Mouse (Mus musculus) olfactory bulb, adult 2 months (tissue): ENCODE results near the gene Specc1. TPM values are rescaled to one million over a fixed set of nuclear protein-coding genes. Genes with fewer than 3 reads are reported as not detected.
A peak's percentile ranks its signal among the peaks of the same experiment; 100 is the strongest.

ENCODE experiments used
- H3K27ac ChIP-seq: fragments of 200-500 bp; 2 replicates; pipeline ENCODE4 v1.5.1; 2012; ENCODE audit warnings: low read depth, low read length; ENCODE audit not compliant: insufficient read depth
- H3K4me1 ChIP-seq: fragments of 200-500 bp; 2 replicates; pipeline ENCODE4 v1.6.1; 2012; ENCODE audit warnings: low read length; ENCODE audit not compliant: control insufficient read depth, insufficient read depth
- H3K4me3 ChIP-seq: fragments of 200-500 bp; 2 replicates; pipeline ENCODE4 v1.5.1; 2012; ENCODE audit warnings: mild to moderate bottlenecking, low read depth, low read length, moderate library complexity; ENCODE audit not compliant: insufficient read depth
- CTCF ChIP-seq: fragments of 200-500 bp; IDR thresholded peaks from 2 replicates; pipeline ENCODE4 v1.5.1; 2012; ENCODE audit warnings: low read depth, mild to moderate bottlenecking, low read length, moderate library complexity; ENCODE audit not compliant: insufficient read depth
- POLR2A ChIP-seq: fragments of 200-500 bp; IDR thresholded peaks from 2 replicates; pipeline ENCODE4 v1.6.1; 2012; ENCODE audit warnings: mild to moderate bottlenecking, low read depth, low read length, moderate library complexity; ENCODE audit not compliant: insufficient read depth
- WGBS: fragments of 180-500 bp; shearing (Covaris S2); methylation state at CpG from one replicate; pipeline ENCODE4 v1.1.7; 2018; 5-methylcytosine and 5-hydroxymethylcytosine counted together
- polyA plus RNA-seq: library from polyadenylated mRNA; stranded (reverse); fragments of >200 nt; gene quantifications from 2 replicates; pipeline ENCODE4 v1.2.4, GENCODE M21; 2012; ENCODE audit warnings: low replicate concordance; ENCODE audit not compliant: missing spikeins, insufficient read depth, insufficient read length

The Specc1 gene
- polyA plus RNA-seq, 1 experiment = not detected

GRCm38 (mm10) chr11:62018315-62019205 lies 62.0 kb downstream of the Specc1 start:
- WGBS = 90% methylated on average over 10 of the region's 10 CpGs
- H3K27ac ChIP-seq = no peak overlapping the region
- no peak overlapping the region for H3K4me3 ChIP-seq
- TF ChIP-seq POLR2A = no peak
- no peak for TF ChIP-seq CTCF
- H3K4me1 ChIP-seq = peaks cover 14% of the 10 kb centered on the region

GRCm38 (mm10) chr11:62019857-62020256 lies 63.3 kb downstream of the Specc1 start:
- Histone ChIP-seq H3K4me1 (peaks cover 23% of the 10 kb centered on the region), H3K27ac (no peak overlapping the region), H3K4me3 (no peak overlapping the region)
- TF ChIP-seq POLR2A (no peak), CTCF (no peak)
- 77% methylated on average over 3 of the region's 3 CpGs for WGBS

DNA sequence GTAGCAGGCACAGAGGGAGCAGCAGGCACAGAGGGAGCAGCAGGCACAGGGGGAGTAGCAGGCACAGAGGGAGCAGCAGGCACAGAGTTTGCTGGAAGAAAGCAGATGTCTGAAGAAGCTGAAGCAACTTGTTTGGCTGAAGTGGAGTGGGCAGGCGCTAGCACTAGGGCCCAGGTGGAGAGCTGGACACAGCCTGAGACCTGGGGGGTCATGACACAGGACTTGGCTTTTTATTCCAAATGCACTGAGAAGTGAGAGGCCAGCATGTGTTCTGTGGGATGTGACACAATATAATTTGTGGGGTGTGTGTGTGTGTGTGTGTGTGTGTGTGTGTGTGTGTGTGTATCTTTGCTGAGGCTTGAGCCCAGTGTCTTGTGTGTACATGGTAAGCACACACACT lies 64.3 kb downstream of the Specc1 start:
- TF ChIP-seq POLR2A (no peak), CTCF (no peak)
- 94% methylated on average over 1 of the region's 1 CpGs for WGBS
- H3K4me1 ChIP-seq = peaks cover 18% of the 10 kb centered on the region
- no peak overlapping the region for H3K4me3 ChIP-seq
- H3K27ac ChIP-seq = no peak overlapping the region

DNA sequence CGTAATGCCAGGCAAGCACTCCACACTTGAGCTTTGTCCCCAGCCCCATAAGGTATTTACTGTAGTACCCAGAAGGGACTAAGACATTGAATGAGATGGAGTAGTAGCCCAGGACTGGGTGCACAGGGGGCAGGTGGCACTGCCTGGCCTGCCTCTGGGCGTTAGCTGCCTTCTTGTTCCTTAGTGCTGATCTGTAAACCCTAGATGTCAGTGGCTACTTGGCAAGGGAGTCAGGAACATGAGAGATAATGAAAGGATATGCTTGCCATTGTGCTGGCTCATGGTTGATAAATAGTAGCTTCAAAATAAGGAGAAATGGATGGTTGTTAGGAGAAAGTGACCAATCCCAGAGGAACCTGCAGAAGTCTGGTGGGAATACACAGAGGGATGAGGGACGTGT lies 65.5 kb downstream of the Specc1 start:
- Histone ChIP-seq H3K4me1 (peaks cover 18% of the 10 kb centered on the region), H3K27ac (no peak overlapping the region), H3K4me3 (no peak overlapping the region)
- TF ChIP-seq POLR2A = no peak
- no peak for TF ChIP-seq CTCF
- WGBS = 94% methylated on average over 3 of the region's 3 CpGs

GRCm38 (mm10) chr11:62022718-62023493 lies 66.3 kb downstream of the Specc1 start:
- 59% methylated on average over 8 of the region's 8 CpGs for WGBS
- no peak for TF ChIP-seq CTCF
- TF ChIP-seq POLR2A = no peak
- Histone ChIP-seq H3K4me1 (peaks cover 18% of the 10 kb centered on the region), H3K27ac (peak overlapping the region; percentile 55), H3K4me3 (no peak overlapping the region)

- 71% methylated on average over 12 of the region's 12 CpGs for WGBS
- Histone ChIP-seq H3K27ac (peak overlapping the region; percentile 55; the same call in 1 of the 2 replicates), H3K4me1 (peaks cover 18% of the 10 kb centered on the region), H3K4me3 (no peak overlapping the region)
- TF ChIP-seq CTCF (no peak), POLR2A (no peak)
Measured at GRCm38 (mm10) chr11:62023494-62024233, 67.1 kb downstream of the Specc1 start.

DNA sequence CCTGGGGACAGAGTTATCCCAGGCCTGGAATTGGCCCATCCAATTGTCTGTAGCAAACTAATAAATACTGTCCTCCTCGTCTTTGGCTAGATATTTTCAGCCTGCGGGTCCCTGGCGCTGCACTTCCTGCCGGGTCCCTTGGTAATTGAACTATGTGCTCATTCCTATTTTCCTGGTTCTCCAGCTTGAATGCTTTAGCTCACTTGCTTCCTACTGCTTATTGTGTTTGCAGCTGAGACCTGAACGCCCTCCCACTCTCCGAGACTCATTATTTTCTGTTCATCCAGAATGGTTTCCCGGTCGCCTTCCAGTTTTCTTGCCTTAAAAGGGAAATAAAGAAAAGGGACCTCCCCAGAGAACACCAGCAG lies 67.7 kb downstream of the Specc1 start:
- no peak for TF ChIP-seq POLR2A
- no peak for TF ChIP-seq CTCF
- 17% methylated on average over 8 of the region's 8 CpGs for WGBS
- Histone ChIP-seq H3K4me1 (peaks cover 18% of the 10 kb centered on the region), H3K4me3 (no peak overlapping the region), H3K27ac (0 out of 2 replicates have a peak overlapping the region, but pooled peaks have one; percentile 14)

- H3K4me3 ChIP-seq = no peak overlapping the region
- WGBS = 60% methylated on average over 5 of the region's 5 CpGs
- peaks cover 18% of the 10 kb centered on the region for H3K4me1 ChIP-seq
- H3K27ac ChIP-seq = no peak overlapping the region
- TF ChIP-seq CTCF (no peak), POLR2A (no peak)
Measured at GRCm38 (mm10) chr11:62024952-62025351, 68.4 kb downstream of the Specc1 start.
